In the genomic region with DNA sequence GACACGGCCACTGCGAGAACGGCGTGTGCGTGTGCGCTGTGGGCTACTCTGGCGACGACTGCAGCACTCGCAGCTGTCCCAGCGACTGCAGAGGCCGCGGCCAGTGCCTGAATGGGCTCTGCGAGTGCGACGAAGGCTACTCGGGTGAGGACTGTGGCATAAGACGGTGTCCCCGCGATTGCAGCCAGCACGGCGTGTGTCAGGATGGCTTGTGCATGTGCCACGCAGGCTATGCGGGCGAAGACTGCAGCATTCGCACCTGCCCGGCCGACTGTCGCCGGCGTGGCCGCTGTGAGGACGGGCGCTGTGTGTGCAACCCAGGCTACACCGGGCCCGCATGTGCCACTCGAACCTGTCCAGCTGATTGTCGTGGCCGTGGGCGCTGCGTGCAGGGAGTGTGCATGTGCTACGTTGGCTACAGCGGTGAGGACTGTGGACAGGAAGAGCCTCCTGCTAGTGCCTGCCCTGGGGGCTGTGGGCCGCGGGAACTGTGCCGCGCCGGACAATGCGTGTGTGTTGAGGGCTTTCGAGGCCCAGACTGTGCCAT, we compare ENCODE assay signal across 9 mouse cellular contexts. TPM values are rescaled to one million over a fixed set of nuclear protein-coding genes. Genes with fewer than 3 reads are reported as not detected.
DNase-seq lines count a peak whose midpoint lies in the region; ATAC-seq and TF ChIP-seq lines count a peak whose summit lies in the region.
"Had no signal": no experiment of that assay in that cellular context is flagged by ENCODE, and none has a peak within 500 bp of the region (broad histone marks: within the 10 kb centered on the region; RNA-seq: fewer than 3 reads in every experiment).

No protein-coding gene starts in this region.

- no peaks in the 10 kb centered on the region for H3K36me3 ChIP-seq in heart, embryonic 13.5 days
- no peaks in the 10 kb centered on the region for H3K36me3 ChIP-seq in G1E (replicated peaks)
- H3K36me3 ChIP-seq in heart, postnatal 0 days (replicated peaks; ENCODE audit: control insufficient read depth, insufficient read depth, low read length): no peaks in the 10 kb centered on the region
- no peaks in the 10 kb centered on the region for H3K36me3 ChIP-seq in midbrain, embryonic 13.5 days

- H3K4me1 ChIP-seq in heart, embryonic 13.5 days: peaks cover 39% of the 10 kb centered on the region
- no peaks in the 10 kb centered on the region; the same call in 1 of the 2 replicates for H3K4me1 ChIP-seq in G1E (ENCODE audit: insufficient read depth, low read depth, low read length)
- peaks cover 23% of the 10 kb centered on the region for H3K4me1 ChIP-seq in heart, postnatal 0 days (ENCODE audit: control insufficient read depth, insufficient read depth)
- peaks cover 19% of the 10 kb centered on the region for H3K4me1 ChIP-seq in midbrain, embryonic 13.5 days (replicated peaks)

- 0 out of 2 replicates have a peak, but pooled peaks cover 5% of the 10 kb centered on the region for H3K9me3 ChIP-seq in heart, embryonic 13.5 days
- peaks cover 11% of the 10 kb centered on the region; the same call in 1 of the 2 replicates for H3K9me3 ChIP-seq in G1E (replicated peaks)
- H3K9me3 ChIP-seq in heart, postnatal 0 days (replicated peaks; ENCODE audit: control insufficient read depth, low read length): no peaks in the 10 kb centered on the region
- no peaks in the 10 kb centered on the region for H3K9me3 ChIP-seq in midbrain, embryonic 13.5 days

- peaks cover 88% of the 10 kb centered on the region for H3K27me3 ChIP-seq in heart, embryonic 13.5 days (replicated peaks)
- H3K27me3 ChIP-seq in G1E (ENCODE audit: insufficient read depth, low read length): peaks cover 10% of the 10 kb centered on the region; the same call in 1 of the 2 replicates
- H3K27me3 ChIP-seq in heart, postnatal 0 days (ENCODE audit: control insufficient read depth, insufficient read depth, low read length): peaks cover 49% of the 10 kb centered on the region
- peaks cover 65% of the 10 kb centered on the region for H3K27me3 ChIP-seq in midbrain, embryonic 13.5 days

- TF ChIP-seq EP300 in heart, postnatal 0 days (IDR thresholded peaks at IDR 0.05; ENCODE audit: low read depth): no peak

- ATAC-seq in heart, embryonic 13.5 days (ENCODE audit: extremely low read depth, insufficient number of reproducible peaks, low FRiP score, low TSS enrichment): no peak
- ATAC-seq in G1E (ENCODE audit: extremely low read depth, insufficient number of reproducible peaks, low FRiP score, poor library complexity, severe bottlenecking): no peak
- no peak for ATAC-seq in heart, postnatal 0 days (ENCODE audit: insufficient read depth, low read depth)
- ATAC-seq in midbrain, embryonic 13.5 days: 0 out of 2 replicates have a peak, but pooled peaks have one; percentile 19
- ATAC-seq: CD4-positive, CD25-positive, alpha-beta regulatory T cell, adult 4 months had no signal

- no peak for DNase-seq in heart, adult 9 months (ENCODE audit: low spot score in 2 of 2)
- DNase-seq in G1E (ENCODE audit: low spot score): no peak
- no peak for DNase-seq in heart, postnatal 0 days (ENCODE audit: low spot score)
- no peak for DNase-seq in ovary, adult 18-20 months (ENCODE audit: low spot score)
- no peak for DNase-seq in left cerebral cortex, postnatal 10 days (ENCODE audit: extremely low spot score in 1 of 2, low spot score in 2 of 2)
- DNase-seq in cerebellum, postnatal 10 days: no peak

- H3K9ac ChIP-seq in heart, embryonic 13.5 days: peak overlapping the region; percentile 69
- no peak overlapping the region for H3K9ac ChIP-seq in heart, postnatal 0 days (replicated peaks; ENCODE audit: low read depth, low read length)
- H3K9ac ChIP-seq in midbrain, embryonic 13.5 days (replicated peaks): peak overlapping the region; percentile 53

- intact Hi-C loops in left cerebral cortex, postnatal 10 days (cut with DNase I): no loop called here

- peak overlapping the region; percentile 69 for H3K4me2 ChIP-seq in heart, embryonic 13.5 days
- no peak overlapping the region for H3K4me2 ChIP-seq in heart, postnatal 0 days (ENCODE audit: low read depth, low read length)
- peak overlapping the region; percentile 64 for H3K4me2 ChIP-seq in midbrain, embryonic 13.5 days (replicated peaks)

- H3K4me3 ChIP-seq in heart, embryonic 13.5 days: peak overlapping the region; percentile 44
- H3K4me3 ChIP-seq in G1E (ENCODE audit: low read depth, low read length): peak overlapping the region; percentile 31
- H3K4me3 ChIP-seq in heart, postnatal 0 days (ENCODE audit: low read depth, low read length): peak overlapping the region; percentile 31
- peak overlapping the region; percentile 41 for H3K4me3 ChIP-seq in midbrain, embryonic 13.5 days (replicated peaks)

- WGBS in heart, embryonic 13.5 days: 28% methylated on average over 49 of the region's 49 CpGs
- 37% methylated on average over 49 of the region's 49 CpGs for WGBS in heart, postnatal 0 days
- WGBS in midbrain, embryonic 13.5 days: 36% methylated on average over 49 of the region's 49 CpGs

- no peak for TF ChIP-seq CTCF in G1E (IDR thresholded peaks at IDR 0.05; ENCODE audit: low read depth, low read length)
- no peak for TF ChIP-seq CTCF in heart, postnatal 0 days (IDR thresholded peaks at IDR 0.05; ENCODE audit: low read depth)

- H3K27ac ChIP-seq in heart, embryonic 13.5 days (replicated peaks): no peak overlapping the region
- no peak overlapping the region for H3K27ac ChIP-seq in heart, postnatal 0 days (ENCODE audit: low read depth)
- H3K27ac ChIP-seq in midbrain, embryonic 13.5 days: no peak overlapping the region

RNA-seq across cellular contexts. Expression of a gene that starts 2.0 kb away (rescaled TPM):
- 1.3 and 1.4 TPM in 2 replicates for polyA plus RNA-seq in heart, embryonic 13.5 days (2015; fragmentation: Nextera tagmentation; extraction: Ambion mirVana)
- total RNA-seq in G1E (2014; fragmentation: Nextera tagmentation): 0.08 TPM in 1 of 2 replicates, not detected in the other
- total RNA-seq in G1E (2017): under 0.01 and 0.06 TPM in 2 replicates
- not detected in 2 replicates for polyA plus RNA-seq in G1E (2012)
- total RNA-seq in heart, postnatal 0 days (2014; rRNA removed; ENCODE audit: low replicate concordance): 24.5 and 26.8 TPM in 2 replicates
- 1.8 and 2.0 TPM in 2 replicates for polyA plus RNA-seq in heart, postnatal 0 days (2015; fragmentation: Nextera tagmentation; extraction: Ambion mirVana)
- polyA plus RNA-seq in midbrain, embryonic 13.5 days (2015; fragmentation: Nextera tagmentation; extraction: Ambion mirVana): 0.08 and 0.10 TPM in 2 replicates
- total RNA-seq in left cerebral cortex, postnatal 10 days (2021): 1 to 10 TPM; 1.7 to 1.8 TPM
- polyA plus RNA-seq: CD4-positive, CD25-positive, alpha-beta regulatory T cell, adult 4 months had no signal

RNA-seq across cellular contexts. Expression of a gene that starts 25.4 kb away (rescaled TPM):
- polyA plus RNA-seq in heart, embryonic 13.5 days (2015; fragmentation: Nextera tagmentation; extraction: Ambion mirVana): 56.1 and 56.2 TPM in 2 replicates
- total RNA-seq in G1E (2014; fragmentation: Nextera tagmentation) (20.5 and 23.0 TPM in 2 replicates), G1E (2017) (7.8 and 9.2 TPM in 2 replicates)
- 89.0 and 103 TPM in 2 replicates for polyA plus RNA-seq in G1E (2012)
- 15.8 and 16.6 TPM in 2 replicates for total RNA-seq in heart, postnatal 0 days (2014; rRNA removed; ENCODE audit: low replicate concordance)
- polyA plus RNA-seq in heart, postnatal 0 days (2015; fragmentation: Nextera tagmentation; extraction: Ambion mirVana): 22.5 and 24.3 TPM in 2 replicates
- 118 and 122 TPM in 2 replicates for polyA plus RNA-seq in midbrain, embryonic 13.5 days (2015; fragmentation: Nextera tagmentation; extraction: Ambion mirVana)
- 10 to 100 TPM; 73.1 to 76.5 TPM for total RNA-seq in left cerebral cortex, postnatal 10 days (2021)

RNA-seq across cellular contexts. Expression of a gene that starts 27.8 kb away (rescaled TPM):
- 10.4 and 10.7 TPM in 2 replicates for polyA plus RNA-seq in heart, embryonic 13.5 days (2015; fragmentation: Nextera tagmentation; extraction: Ambion mirVana)
- total RNA-seq in G1E (2014; fragmentation: Nextera tagmentation) (1.6 and 4.7 TPM in 2 replicates), G1E (2017) (11.9 and 22.1 TPM in 2 replicates)
- polyA plus RNA-seq in G1E (2012): 6.5 and 7.8 TPM in 2 replicates
- total RNA-seq in heart, postnatal 0 days (2014; rRNA removed; ENCODE audit: low replicate concordance): 2.6 and 7.1 TPM in 2 replicates
- 12.3 and 13.4 TPM in 2 replicates for polyA plus RNA-seq in heart, postnatal 0 days (2015; fragmentation: Nextera tagmentation; extraction: Ambion mirVana)
- polyA plus RNA-seq in midbrain, embryonic 13.5 days (2015; fragmentation: Nextera tagmentation; extraction: Ambion mirVana): 17.0 and 18.9 TPM in 2 replicates
- total RNA-seq in left cerebral cortex, postnatal 10 days (2021): 10 to 100 TPM; 12.5 to 13.7 TPM

RNA-seq across cellular contexts. Expression of a gene that starts 43.0 kb away (rescaled TPM):
- 0.15 and 0.31 TPM in 2 replicates for polyA plus RNA-seq in heart, embryonic 13.5 days (2015; fragmentation: Nextera tagmentation; extraction: Ambion mirVana)
- total RNA-seq in G1E (2014; fragmentation: Nextera tagmentation) (not detected in 2 replicates), G1E (2017) (not detected in 2 replicates)
- polyA plus RNA-seq in G1E (2012): not detected in 2 replicates
- total RNA-seq in heart, postnatal 0 days (2014; rRNA removed; ENCODE audit: low replicate concordance): 0.35 TPM in 1 of 2 replicates, not detected in the other
- polyA plus RNA-seq in heart, postnatal 0 days (2015; fragmentation: Nextera tagmentation; extraction: Ambion mirVana): 0.16 and 0.19 TPM in 2 replicates
- polyA plus RNA-seq in midbrain, embryonic 13.5 days (2015; fragmentation: Nextera tagmentation; extraction: Ambion mirVana): 7.4 and 7.5 TPM in 2 replicates
- total RNA-seq in left cerebral cortex, postnatal 10 days (2021): 100 to 1,000 TPM; 157 to 158 TPM

RNA-seq across cellular contexts. Expression of a gene that starts 44.0 kb away (rescaled TPM):
- polyA plus RNA-seq in heart, embryonic 13.5 days (2015; fragmentation: Nextera tagmentation; extraction: Ambion mirVana): 26.1 and 27.6 TPM in 2 replicates
- 17.1 and 25.6 TPM in 2 replicates for total RNA-seq in G1E (2014; fragmentation: Nextera tagmentation)
- 5.5 and 5.8 TPM in 2 replicates for total RNA-seq in G1E (2017)
- 30.8 and 35.1 TPM in 2 replicates for polyA plus RNA-seq in G1E (2012)
- total RNA-seq in heart, postnatal 0 days (2014; rRNA removed; ENCODE audit: low replicate concordance): 35.7 and 37.4 TPM in 2 replicates
- 24.0 and 25.7 TPM in 2 replicates for polyA plus RNA-seq in heart, postnatal 0 days (2015; fragmentation: Nextera tagmentation; extraction: Ambion mirVana)
- polyA plus RNA-seq in midbrain, embryonic 13.5 days (2015; fragmentation: Nextera tagmentation; extraction: Ambion mirVana): 22.3 and 23.3 TPM in 2 replicates
- 10 to 100 TPM; 31.4 to 36.7 TPM for total RNA-seq in left cerebral cortex, postnatal 10 days (2021)
